Mouse (Mus musculus) hindbrain, embryonic 12.5 days (tissue): ENCODE data around the gene Ppp2r3a. TPM values are rescaled to one million over a fixed set of nuclear protein-coding genes. Genes with fewer than 3 reads are reported as not detected.

Source experiments
- ATAC-seq: fragments of 200-750 bp; cut with Nextera tagmentation; 2 replicates; pipeline ENCODE4 v1.8.0; 2017; ENCODE audit warnings: moderate TSS enrichment; ENCODE audit not compliant: low FRiP score
- H3K27ac ChIP-seq: fragments of 300-500 bp; sonication (generic); 2 replicates; pipeline ENCODE4 v1.5.1; 2016; ENCODE audit warnings: mild to moderate bottlenecking
- H3K27me3 ChIP-seq: fragments of 300-500 bp; sonication (generic); 2 replicates; pipeline ENCODE4 v1.6.1; 2016; ENCODE audit warnings: mild to moderate bottlenecking
- H3K36me3 ChIP-seq: fragments of 300-500 bp; sonication (generic); 2 replicates; pipeline ENCODE4 v1.6.1; 2016; ENCODE audit warnings: mild to moderate bottlenecking
- H3K4me1 ChIP-seq: fragments of 300-500 bp; sonication (generic); 2 replicates; pipeline ENCODE4 v1.6.1; 2016
- H3K4me2 ChIP-seq: fragments of 300-500 bp; sonication (generic); replicated peaks from 2 replicates; pipeline ENCODE4 v1.6.1; 2016; ENCODE audit warnings: mild to moderate bottlenecking
- H3K4me3 ChIP-seq: fragments of 300-500 bp; sonication (generic); 2 replicates; pipeline ENCODE4 v1.5.1; 2016; ENCODE audit warnings: mild to moderate bottlenecking
- H3K9ac ChIP-seq: fragments of 300-500 bp; sonication (generic); 2 replicates; pipeline ENCODE4 v1.6.1; 2016; ENCODE audit warnings: mild to moderate bottlenecking, moderate library complexity
- H3K9me3 ChIP-seq: fragments of 300-500 bp; sonication (generic); replicated peaks from 2 replicates; pipeline ENCODE4 v1.6.1; 2016; ENCODE audit warnings: mild to moderate bottlenecking
- WGBS: fragments of 180-500 bp; shearing (Covaris S2); methylation state at CpG from one replicate; pipeline ENCODE4 v1.1.7; 2016; 5-methylcytosine and 5-hydroxymethylcytosine counted together
- polyA plus RNA-seq: library from polyadenylated mRNA; unstranded; fragments of >200 nt; fragmentation: Nextera tagmentation; extraction: Ambion mirVana; gene quantifications from 2 replicates; pipeline ENCODE4 v1.2.1, GENCODE M21; 2016

Ppp2r3a gene
- polyA plus RNA-seq, 1 experiment from 2014 or later: 26.1 TPM

DNA sequence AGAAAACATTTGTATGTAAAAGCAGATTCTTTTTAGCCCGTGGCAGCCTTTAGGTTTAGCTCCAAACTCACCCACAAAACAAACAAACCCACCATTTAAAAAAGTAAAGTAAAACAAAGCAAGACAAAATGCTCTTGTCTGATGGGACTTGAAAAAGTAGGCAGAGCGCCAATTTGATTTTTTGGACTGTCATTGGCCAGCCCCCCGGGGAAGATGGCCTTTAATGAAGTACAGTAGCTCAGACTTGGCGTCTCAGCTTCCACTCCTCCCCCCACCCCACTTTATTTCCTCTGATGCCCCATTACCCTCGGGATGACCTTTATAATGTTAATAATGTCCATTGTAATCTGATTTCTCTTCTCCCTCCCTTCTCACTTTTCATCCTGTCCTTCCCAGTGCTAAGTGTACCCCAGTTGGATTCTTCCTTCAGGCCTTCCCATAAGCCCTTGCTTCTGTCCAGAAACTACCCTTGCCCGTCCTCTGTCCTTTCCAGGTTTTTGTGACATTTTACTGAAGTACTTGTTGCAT lies 189.3 kb downstream of the Ppp2r3a start:
- no peak overlapping the region for H3K9ac ChIP-seq
- no peaks in the 10 kb centered on the region for H3K4me1 ChIP-seq
- ATAC-seq: no peak
- no peak overlapping the region for H3K4me3 ChIP-seq
- no peaks in the 10 kb centered on the region for H3K9me3 ChIP-seq
- H3K27me3 ChIP-seq: no peaks in the 10 kb centered on the region
- no peak overlapping the region for H3K27ac ChIP-seq
- WGBS: 63% methylated on average over 6 of the region's 6 CpGs
- H3K36me3 ChIP-seq: no peaks in the 10 kb centered on the region
- H3K4me2 ChIP-seq: no peak overlapping the region

- H3K36me3 ChIP-seq: no peaks in the 10 kb centered on the region
- H3K27ac ChIP-seq: no peak overlapping the region
- H3K9ac ChIP-seq: no peak overlapping the region
- no peak for ATAC-seq
- no peak overlapping the region for H3K4me2 ChIP-seq
- H3K27me3 ChIP-seq: no peaks in the 10 kb centered on the region
- no peaks in the 10 kb centered on the region for H3K4me1 ChIP-seq
- no peak overlapping the region for H3K4me3 ChIP-seq
- 77% methylated on average over 11 of the region's 11 CpGs for WGBS
- no peaks in the 10 kb centered on the region for H3K9me3 ChIP-seq
Measured at GRCm38 (mm10) chr9:101061035-101061434, 190.6 kb downstream of the Ppp2r3a start.

DNA sequence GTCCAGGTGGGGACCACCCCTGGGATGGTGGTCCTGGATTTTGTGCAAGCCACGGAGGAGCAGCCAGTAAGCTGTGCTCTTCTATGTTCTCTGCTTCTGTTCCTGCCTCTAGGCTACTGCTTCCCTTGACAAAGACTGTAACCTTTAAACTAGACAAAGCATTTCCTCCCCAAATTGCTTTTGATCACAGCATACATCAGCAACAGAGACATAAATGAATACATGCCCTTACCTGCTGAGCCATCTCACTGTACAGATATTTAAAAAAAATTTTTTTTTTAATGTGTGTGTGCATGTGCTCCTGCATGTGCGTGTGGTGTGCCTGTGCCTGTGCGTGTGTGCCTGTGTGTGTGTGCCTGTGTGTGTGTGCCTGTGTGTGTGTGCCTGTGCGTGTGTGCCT lies 194.4 kb downstream of the Ppp2r3a start:
- no peaks in the 10 kb centered on the region for H3K4me1 ChIP-seq
- H3K4me3 ChIP-seq: no peak overlapping the region
- H3K27ac ChIP-seq: no peak overlapping the region
- no peak for ATAC-seq
- H3K9me3 ChIP-seq: no peaks in the 10 kb centered on the region
- H3K9ac ChIP-seq: no peak overlapping the region
- WGBS: 93% methylated on average over 4 of the region's 4 CpGs
- no peak overlapping the region for H3K4me2 ChIP-seq
- H3K27me3 ChIP-seq: no peaks in the 10 kb centered on the region
- no peaks in the 10 kb centered on the region for H3K36me3 ChIP-seq

Other genes starting within 250 kb of the Ppp2r3a start
- 19.2 and 21.5 TPM in 2 replicates for gene Pccb, start 216.9 kb downstream of the Ppp2r3a start, polyA plus RNA-seq
- gene Msl2, start 177.7 kb downstream of the Ppp2r3a start, polyA plus RNA-seq: 9.6 and 11.7 TPM in 2 replicates